Mouse (Mus musculus) lung, postnatal 0 days (tissue): ENCODE results near the gene Apol9b.
"Not testable (repeated sequence)": the region's sequence is repeated elsewhere in the genome, so short reads cannot be mapped to it uniquely, and the experiment has no call there.

Source experiments
- CTCF ChIP-seq: IDR thresholded peaks from 2 replicates; pipeline ENCODE4 v1.5.1; 2016; ENCODE audit warnings: antibody characterized with exemption, mild to moderate bottlenecking
- EP300 ChIP-seq: IDR thresholded peaks from 2 replicates; pipeline ENCODE4 v1.6.1; 2016; ENCODE audit warnings: antibody characterized with exemption, mild to moderate bottlenecking, control low read depth

DNA sequence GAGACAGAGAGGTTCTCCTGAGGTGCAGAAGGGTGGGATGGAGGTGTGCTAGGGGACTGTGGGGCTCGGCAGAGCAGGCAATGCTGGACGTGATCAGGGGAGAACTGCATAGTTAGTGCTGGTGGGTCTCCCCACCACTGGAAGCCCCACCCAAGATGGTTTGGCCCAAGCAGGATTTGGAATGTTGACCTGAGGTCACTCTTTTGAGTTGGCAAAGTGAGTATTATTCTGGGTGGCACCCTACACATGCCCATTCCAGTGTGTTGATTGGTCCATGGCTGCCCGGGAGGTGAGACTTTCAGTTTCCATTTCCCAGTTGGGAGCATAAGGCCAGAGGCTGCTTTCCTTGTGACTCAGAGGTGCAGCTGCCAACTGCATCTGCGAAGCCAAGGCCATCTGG is at the start of gene Apol9b:
- not testable (repeated sequence) for TF ChIP-seq CTCF, EP300
